Mouse (Mus musculus) MEL (cell line): ENCODE results near the gene Mtrf1l. TPM values are rescaled to one million over a fixed set of nuclear protein-coding genes. Genes with fewer than 3 reads are reported as not detected.

Source experiments
- DNase-seq: peaks from one replicate; pipeline ENCODE4 v3.0.0; 2011; ENCODE audit warnings: low read depth, low spot score
- H3K27ac ChIP-seq: 2 replicates; pipeline ENCODE4 v1.5.1; 2012; ENCODE audit warnings: low read depth, mild to moderate bottlenecking, control low read depth, low read length, moderate library complexity; ENCODE audit not compliant: control insufficient read depth
- H3K27me3 ChIP-seq, 2 experiments: fragments of 150-350 bp in 1 of 2; sonication (generic) in 1 of 2; 2 replicates each; pipeline ENCODE4 v1.6.1; 2012; ENCODE audit warnings: low read length in 2 of 2, mild to moderate bottlenecking in 2 of 2, improper control_type of control experiment in 1 of 2, moderate library complexity in 1 of 2; ENCODE audit not compliant: insufficient read depth in 2 of 2, control insufficient read depth in 1 of 2
- H3K36me3 ChIP-seq, 2 experiments: 2 replicates each; pipeline ENCODE4 v1.6.1; 2012 to 2014; ENCODE audit warnings: low read length in 2 of 2, improper control_type of control experiment in 1 of 2, inconsistent platforms in 1 of 2, mild to moderate bottlenecking in 1 of 2; ENCODE audit not compliant: insufficient read depth in 2 of 2, control insufficient read depth in 1 of 2
- H3K4me1 ChIP-seq, 2 experiments: fragments of 150-350 bp in 1 of 2; sonication (generic) in 1 of 2; 2 replicates each; pipeline ENCODE4 v1.6.1; 2012; ENCODE audit warnings: low read length in 2 of 2, improper control_type of control experiment in 1 of 2, mild to moderate bottlenecking in 1 of 2; ENCODE audit not compliant: insufficient read depth in 2 of 2, control insufficient read depth in 1 of 2
- H3K4me3 ChIP-seq, 2 experiments: fragments of 150-350 bp in 1 of 2; sonication (generic) in 1 of 2; 2 replicates each; pipeline ENCODE4 v1.5.1; 2012; ENCODE audit warnings: low read depth in 2 of 2, low read length in 2 of 2, mild to moderate bottlenecking in 2 of 2, moderate library complexity in 2 of 2, control low read depth in 1 of 2, improper control_type of control experiment in 1 of 2; ENCODE audit not compliant: control insufficient read depth in 1 of 2, insufficient read depth in 1 of 2
- H3K79me2 ChIP-seq: 2 replicates; pipeline ENCODE4 v1.6.1; 2012; ENCODE audit warnings: mild to moderate bottlenecking, low read length, moderate library complexity; ENCODE audit not compliant: control insufficient read depth, poor library complexity, insufficient read depth
- H3K9ac ChIP-seq: 2 replicates; pipeline ENCODE4 v1.6.1; 2012; ENCODE audit warnings: low read depth, mild to moderate bottlenecking, control low read depth, low read length, moderate library complexity; ENCODE audit not compliant: control insufficient read depth, poor library complexity, severe bottlenecking
- H3K9me3 ChIP-seq: fragments of 150-350 bp; sonication (generic); replicated peaks from 2 replicates; pipeline ENCODE4 v1.6.1; 2012; ENCODE audit warnings: mild to moderate bottlenecking, low read length, improper control_type of control experiment, moderate library complexity; ENCODE audit not compliant: insufficient read depth
- BHLHE40 ChIP-seq: IDR thresholded peaks from 2 replicates; pipeline ENCODE4 v1.6.1; 2012; ENCODE audit warnings: low read depth, mild to moderate bottlenecking, inconsistent platforms, low read length, improper control_type of control experiment, borderline replicate concordance
- CHD1 ChIP-seq: IDR thresholded peaks from 2 replicates; pipeline ENCODE4 v1.6.1; 2012; ENCODE audit warnings: low read depth, mild to moderate bottlenecking, inconsistent platforms, low read length, improper control_type of control experiment
- CHD2 ChIP-seq: IDR thresholded peaks from 2 replicates; pipeline ENCODE4 v1.6.1; 2011; ENCODE audit warnings: low read length, improper control_type of control experiment
- CTCF ChIP-seq, 3 experiments: IDR thresholded peaks in 2 of 3; conservative IDR thresholded peaks in 1 of 3; 2 replicates each; pipeline ENCODE4 v1.5.1; 2011 to 2012; ENCODE audit warnings: low read length in 3 of 3, low read depth in 2 of 3, mild to moderate bottlenecking in 2 of 3, improper control_type of control experiment in 1 of 3, inconsistent platforms in 1 of 3, mixed read lengths in 1 of 3, moderate library complexity in 1 of 3; ENCODE audit not compliant: control insufficient read depth in 1 of 3, insufficient read depth in 1 of 3, poor library complexity in 1 of 3, severe bottlenecking in 1 of 3
- E2F4 ChIP-seq: IDR thresholded peaks from 2 replicates; pipeline ENCODE4 v1.6.1; 2011; ENCODE audit warnings: low read depth, low read length, improper control_type of control experiment, borderline replicate concordance
- ELF1 ChIP-seq: IDR thresholded peaks from 2 replicates; pipeline ENCODE4 v1.6.1; 2014; ENCODE audit warnings: low read depth, mild to moderate bottlenecking, inconsistent platforms, low read length, improper control_type of control experiment, moderate library complexity
- EP300 ChIP-seq, 2 experiments: IDR thresholded peaks; 2 replicates each; pipeline ENCODE4 v1.6.1; 2011; ENCODE audit warnings: improper control_type of control experiment in 2 of 2, low read length in 2 of 2, low read depth in 1 of 2, mild to moderate bottlenecking in 1 of 2
- ETS1 ChIP-seq: IDR thresholded peaks from 2 replicates; pipeline ENCODE4 v1.6.1; 2012; ENCODE audit warnings: low read depth, mild to moderate bottlenecking, inconsistent platforms, low read length, improper control_type of control experiment, moderate library complexity
- GABPA ChIP-seq: IDR thresholded peaks from 2 replicates; pipeline ENCODE4 v1.6.1; 2012; ENCODE audit warnings: low read depth, mild to moderate bottlenecking, inconsistent platforms, low read length, improper control_type of control experiment, moderate library complexity
- GATA1 ChIP-seq: IDR thresholded peaks from 2 replicates; pipeline ENCODE4 v1.6.1; 2011; ENCODE audit warnings: low read depth, low read length, improper control_type of control experiment
- HCFC1 ChIP-seq: IDR thresholded peaks from 2 replicates; pipeline ENCODE4 v1.6.1; 2012; ENCODE audit warnings: low read depth, mild to moderate bottlenecking, inconsistent platforms, low read length, improper control_type of control experiment, moderate library complexity
- JUND ChIP-seq: IDR thresholded peaks from 2 replicates; pipeline ENCODE4 v1.6.1; 2011; ENCODE audit warnings: low read depth, mild to moderate bottlenecking, improper control_type of control experiment, low read length
- KAT2A ChIP-seq: conservative IDR thresholded peaks from 2 replicates; pipeline ENCODE4 v1.6.1; 2012; ENCODE audit warnings: low read depth, low read length, improper control_type of control experiment, inconsistent platforms
- MAFK ChIP-seq: IDR thresholded peaks from 2 replicates; pipeline ENCODE4 v1.6.1; 2011; ENCODE audit warnings: low read depth, mild to moderate bottlenecking, low read length, improper control_type of control experiment, borderline replicate concordance
- MAX ChIP-seq: IDR thresholded peaks from 2 replicates; pipeline ENCODE4 v1.6.1; 2011; ENCODE audit warnings: low read length, improper control_type of control experiment
- MAZ ChIP-seq: IDR thresholded peaks from 2 replicates; pipeline ENCODE4 v1.6.1; 2012; ENCODE audit warnings: low read depth, mild to moderate bottlenecking, inconsistent platforms, low read length, improper control_type of control experiment
- MXI1 ChIP-seq: IDR thresholded peaks from 2 replicates; pipeline ENCODE4 v1.6.1; 2011; ENCODE audit warnings: mild to moderate bottlenecking, low read depth, low read length, improper control_type of control experiment
- MYC ChIP-seq: IDR thresholded peaks from 2 replicates; pipeline ENCODE4 v1.6.1; 2011; ENCODE audit warnings: low read depth, mild to moderate bottlenecking, low read length, improper control_type of control experiment, moderate library complexity
- NELFE ChIP-seq: IDR thresholded peaks from 2 replicates; pipeline ENCODE4 v1.6.1; 2011; ENCODE audit warnings: low read depth, low read length, improper control_type of control experiment
- NRF1 ChIP-seq: IDR thresholded peaks from 2 replicates; pipeline ENCODE4 v1.6.1; 2014; ENCODE audit warnings: low read depth, mild to moderate bottlenecking, inconsistent platforms, low read length, improper control_type of control experiment, moderate library complexity; ENCODE audit not compliant: poor library complexity, insufficient read depth, severe bottlenecking
- POLR2A ChIP-seq, 2 experiments: IDR thresholded peaks; 2 replicates each; pipeline ENCODE4 v1.6.1; 2011 to 2012; ENCODE audit warnings: low read length in 2 of 2, mild to moderate bottlenecking in 2 of 2, control low read depth in 1 of 2, improper control_type of control experiment in 1 of 2, low read depth in 1 of 2, moderate library complexity in 1 of 2; ENCODE audit not compliant: control insufficient read depth in 1 of 2, insufficient read depth in 1 of 2, poor library complexity in 1 of 2
- POLR2AphosphoS2 ChIP-seq: IDR thresholded peaks from 2 replicates; pipeline ENCODE4 v1.6.1; 2011; ENCODE audit warnings: low read length, improper control_type of control experiment
- POLR2AphosphoS5 ChIP-seq: IDR thresholded peaks from 2 replicates; pipeline ENCODE4 v1.6.1; 2012; ENCODE audit warnings: low read depth, borderline replicate concordance, mild to moderate bottlenecking, inconsistent platforms, low read length, moderate library complexity, mixed read lengths
- RCOR1 ChIP-seq: IDR thresholded peaks from 2 replicates; pipeline ENCODE4 v1.6.1; 2012; ENCODE audit warnings: low read depth, mild to moderate bottlenecking, inconsistent platforms, low read length, improper control_type of control experiment
- SIN3A ChIP-seq: IDR thresholded peaks from 2 replicates; pipeline ENCODE4 v1.6.1; 2012; ENCODE audit warnings: low read length, improper control_type of control experiment, inconsistent platforms
- SMC3 ChIP-seq: IDR thresholded peaks from 2 replicates; pipeline ENCODE4 v1.6.1; 2011; ENCODE audit warnings: low read depth, low read length, improper control_type of control experiment
- TAL1 ChIP-seq: IDR thresholded peaks from 2 replicates; pipeline ENCODE4 v1.6.1; 2012; ENCODE audit warnings: mild to moderate bottlenecking, inconsistent platforms, low read length, moderate library complexity, mixed read lengths
- TBP ChIP-seq: IDR thresholded peaks from 2 replicates; pipeline ENCODE4 v1.8.0; 2011; ENCODE audit warnings: low read depth, low read length, improper control_type of control experiment
- TCF12 ChIP-seq: IDR thresholded peaks from 2 replicates; pipeline ENCODE4 v1.6.1; 2014; ENCODE audit warnings: low read depth, mild to moderate bottlenecking, inconsistent platforms, low read length, improper control_type of control experiment, moderate library complexity
- UBTF ChIP-seq: IDR thresholded peaks from 2 replicates; pipeline ENCODE4 v1.6.1; 2012; ENCODE audit warnings: low read depth, mild to moderate bottlenecking, inconsistent platforms, low read length, improper control_type of control experiment, moderate library complexity, borderline replicate concordance; ENCODE audit not compliant: insufficient read depth
- USF1 ChIP-seq: IDR thresholded peaks from 2 replicates; pipeline ENCODE4 v1.6.1; 2014; ENCODE audit warnings: low read depth, mild to moderate bottlenecking, inconsistent platforms, low read length, improper control_type of control experiment, moderate library complexity
- USF2 ChIP-seq, 2 experiments: IDR thresholded peaks; 2 replicates each; pipeline ENCODE4 v1.6.1; 2011 to 2012; ENCODE audit warnings: improper control_type of control experiment in 2 of 2, low read length in 2 of 2, borderline replicate concordance in 1 of 2, inconsistent platforms in 1 of 2, low read depth in 1 of 2, mild to moderate bottlenecking in 1 of 2; ENCODE audit not compliant: insufficient read depth in 1 of 2
- ZC3H11A ChIP-seq: IDR thresholded peaks from 2 replicates; pipeline ENCODE4 v1.6.1; 2012; ENCODE audit warnings: low read depth, mild to moderate bottlenecking, inconsistent platforms, low read length, improper control_type of control experiment
- ZKSCAN1 ChIP-seq: IDR thresholded peaks from 2 replicates; pipeline ENCODE4 v1.6.1; 2012; ENCODE audit warnings: low read depth, mild to moderate bottlenecking, inconsistent platforms, low read length, improper control_type of control experiment, moderate library complexity
- ZMIZ1 ChIP-seq: IDR thresholded peaks from 2 replicates; pipeline ENCODE4 v1.6.1; 2012; ENCODE audit warnings: low read depth, mild to moderate bottlenecking, inconsistent platforms, low read length, improper control_type of control experiment, moderate library complexity
- ZNF384 ChIP-seq: IDR thresholded peaks from 2 replicates; pipeline ENCODE4 v1.6.1; 2012; ENCODE audit warnings: low read depth, mild to moderate bottlenecking, inconsistent platforms, low read length, improper control_type of control experiment
- polyA plus RNA-seq, 2 experiments: library from polyadenylated mRNA; stranded (reverse) in 1 of 2; unstranded in 1 of 2; fragments of >175 nt in 1 of 2; fragments of >200 nt in 1 of 2; gene quantifications; 2 replicates each; pipeline versions ENCODE4 v1.2.1 to v1.2.4; 2012; ENCODE audit warnings: low replicate concordance in 2 of 2, low read depth in 1 of 2; ENCODE audit not compliant: insufficient read length in 2 of 2, insufficient read depth in 1 of 2, missing spikeins in 1 of 2
- total RNA-seq: library from RNA; depleted of rRNA; stranded (reverse); fragments of 300-350 nt; gene quantifications from 2 replicates; pipeline ENCODE4 v1.2.3, GENCODE M21; 2012

Mtrf1l gene
- total and polyA plus RNA-seq, 3 experiments, result 4.6 to 5.6 TPM; not detected in 1

DNA sequence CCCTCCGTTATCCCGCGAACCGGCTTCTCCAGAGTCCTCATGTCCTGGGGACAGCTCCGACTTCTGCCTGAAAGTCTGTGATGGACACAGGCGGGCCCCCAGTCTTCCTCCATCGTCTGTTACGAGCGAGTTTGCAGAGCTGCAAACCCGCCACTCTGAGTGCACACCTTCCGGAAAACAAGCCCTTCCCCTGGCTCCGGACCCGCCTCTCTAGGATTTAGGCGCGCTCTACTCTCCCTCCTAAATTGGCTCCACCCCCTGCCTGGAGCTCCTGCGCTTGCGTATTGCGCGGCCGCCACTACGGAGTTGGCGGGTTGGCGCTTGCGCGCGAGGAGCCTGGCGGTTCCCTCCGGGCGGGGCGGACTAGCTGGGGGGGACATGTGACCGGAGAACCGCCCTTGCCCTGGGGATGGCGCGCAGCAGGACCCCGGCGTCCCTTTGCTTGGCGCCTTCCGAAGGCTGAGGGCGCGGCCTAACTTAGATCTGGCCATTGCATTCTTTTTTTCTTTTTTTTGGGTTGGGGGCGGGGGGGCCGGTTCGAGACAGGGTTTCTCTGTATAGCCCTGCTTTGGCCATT, 17.9 kb downstream of the Mtrf1l start:
- H3K4me3 ChIP-seq, result peak overlapping the region; percentile 60 to 85
- H3K4me1 ChIP-seq, result peaks cover 0 to 17% of the 10 kb centered on the region in 2 experiments; a peak in 2 of 4 replicates
- peaks cover 39% of the 10 kb centered on the region for H3K79me2 ChIP-seq
- peak overlapping the region; percentile 91 for H3K27ac ChIP-seq
- TF ChIP-seq TAL1 (no peak), MAFK (no peak), CHD1 (no peak), USF1 (peak; percentile 97), MXI1 (no peak; the same call in 1 of the 2 replicates), ZNF384 (peak; percentile 90), NELFE (peak; percentile 64), RCOR1 (no peak; the same call in 1 of the 2 replicates), TCF12 (peak; percentile 63; the same call in 1 of the 2 replicates), HCFC1 (peak; percentile 73), MYC (no peak), E2F4 (peak; percentile 92), MAX (peak; percentile 62; the same call in 1 of the 2 replicates), BHLHE40 (no peak), ZKSCAN1 (no peak), ETS1 (peak; percentile 45; the same call in 1 of the 2 replicates), SIN3A (peak; percentile 17), ZMIZ1 (0 out of 2 replicates have a peak, but pooled peaks have one; percentile 76), JUND (no peak), KAT2A (no peak), NRF1 (peak; percentile 99), POLR2AphosphoS2 (peak; percentile 79), POLR2AphosphoS5 (no peak), USF2 (IDR thresholded peaks at IDR 0.05; ENCODE audit: borderline replicate concordance in 1 of 2, insufficient read depth in 1 of 2, low read depth in 1 of 2, low read length in 2 of 2) (peak in 1 of 2 experiments; percentile 61; a peak in 1 of 4 replicates), ZC3H11A (no peak), UBTF (no peak), GABPA (no peak), ELF1 (0 out of 2 replicates have a peak, but pooled peaks have one; percentile 4), TBP (peak; percentile 47), GATA1 (no peak), CHD2 (no peak), CTCF (IDR thresholded peaks at IDR 0.05 in 2 of 3, conservative IDR thresholded peaks at IDR 0.05 in 1 of 3; ENCODE audit: control insufficient read depth in 1 of 3, insufficient read depth in 1 of 3, low read depth in 2 of 3, low read length in 3 of 3, poor library complexity in 1 of 3, severe bottlenecking in 1 of 3) (no peak), POLR2A (IDR thresholded peaks at IDR 0.05; ENCODE audit: control insufficient read depth in 1 of 2, insufficient read depth in 1 of 2, low read depth in 1 of 2, low read length in 2 of 2, poor library complexity in 1 of 2) (peak; percentile 61 to 66), EP300 (IDR thresholded peaks at IDR 0.05; ENCODE audit: low read depth in 1 of 2, low read length in 2 of 2) (peak in 1 of 2 experiments; percentile 43; a peak in 1 of 4 replicates), SMC3 (no peak), MAZ (peak; percentile 78; the same call in 1 of the 2 replicates)
- TF ChIP-seq, all 39 proteins: peak for 18
- Histone ChIP-seq H3K9me3 (no peaks in the 10 kb centered on the region), H3K36me3 (peaks cover 10 to 36% of the 10 kb centered on the region in 2 experiments), H3K9ac (peak overlapping the region; percentile 95), H3K27me3 (no peaks in the 10 kb centered on the region)
- peak; percentile 97 for DNase-seq
